Mouse (Mus musculus) heart, postnatal 0 days (tissue): ENCODE results near the gene Fhit. TPM values are rescaled to one million over a fixed set of nuclear protein-coding genes. Genes with fewer than 3 reads are reported as not detected.

ENCODE experiments used
- ATAC-seq: fragments of 200-750 bp; cut with Nextera tagmentation; 2 replicates; pipeline ENCODE4 v1.8.0; 2017; ENCODE audit warnings: low read depth, moderate number of reproducible peaks, moderate library complexity; ENCODE audit not compliant: insufficient read depth
- DNase-seq: peaks from one replicate; pipeline ENCODE4 v3.0.0-alpha.2; 2016; ENCODE audit warnings: low spot score
- H3K27ac ChIP-seq: fragments of 300-500 bp; sonication (generic); 2 replicates; pipeline ENCODE4 v1.5.1; 2014; ENCODE audit warnings: low read depth, mild to moderate bottlenecking
- H3K27me3 ChIP-seq: fragments of 300-500 bp; sonication (generic); 2 replicates; pipeline ENCODE4 v1.6.1; 2014; ENCODE audit warnings: low read length, mixed read lengths; ENCODE audit not compliant: control insufficient read depth, insufficient read depth
- H3K36me3 ChIP-seq: fragments of 300-500 bp; sonication (generic); replicated peaks from 2 replicates; pipeline ENCODE4 v1.6.1; 2014; ENCODE audit warnings: low read length, mixed read lengths; ENCODE audit not compliant: control insufficient read depth, insufficient read depth
- H3K4me1 ChIP-seq: fragments of 300-500 bp; sonication (generic); 2 replicates; pipeline ENCODE4 v1.6.1; 2014; ENCODE audit warnings: antibody characterized with exemption; ENCODE audit not compliant: control insufficient read depth, insufficient read depth
- H3K4me2 ChIP-seq: fragments of 300-500 bp; sonication (generic); 2 replicates; pipeline ENCODE4 v1.6.1; 2014; ENCODE audit warnings: low read depth, mild to moderate bottlenecking, low read length, moderate library complexity
- H3K4me3 ChIP-seq: fragments of 300-500 bp; sonication (generic); 2 replicates; pipeline ENCODE4 v1.5.1; 2014; ENCODE audit warnings: low read depth, low read length
- H3K9ac ChIP-seq: fragments of 300-500 bp; sonication (generic); replicated peaks from 2 replicates; pipeline ENCODE4 v1.6.1; 2014; ENCODE audit warnings: low read depth, low read length, mixed read lengths
- H3K9me3 ChIP-seq: fragments of 300-500 bp; sonication (generic); replicated peaks from 2 replicates; pipeline ENCODE4 v1.6.1; 2016; ENCODE audit warnings: low read length; ENCODE audit not compliant: control insufficient read depth
- CTCF ChIP-seq: IDR thresholded peaks from 2 replicates; pipeline ENCODE4 v1.5.1; 2016; ENCODE audit warnings: antibody characterized with exemption, control low read depth, low read depth
- EP300 ChIP-seq: IDR thresholded peaks from 2 replicates; pipeline ENCODE4 v1.6.1; 2016; ENCODE audit warnings: antibody characterized with exemption, low read depth
- WGBS: fragments of 180-500 bp; shearing (Covaris S2); extraction: QIAGEN DNeasy Blood & Tissue Kit; methylation state at CpG from one replicate; pipeline ENCODE4 v1.1.7; 2014; 5-methylcytosine and 5-hydroxymethylcytosine counted together
- polyA plus RNA-seq: library from polyadenylated mRNA; unstranded; fragments of >200 nt; fragmentation: Nextera tagmentation; extraction: Ambion mirVana; gene quantifications from 2 replicates; pipeline ENCODE4 v1.2.1, GENCODE M21; 2015
- total RNA-seq: library from RNA; depleted of rRNA; stranded (reverse); fragments of >200 nt; gene quantifications from 2 replicates; pipeline ENCODE4 v1.2.3, GENCODE M21; 2014; ENCODE audit warnings: low replicate concordance

Gene Fhit
- total and polyA plus RNA-seq, 2 experiments from 2014 or later = 4.1 to 5.2 TPM

DNA sequence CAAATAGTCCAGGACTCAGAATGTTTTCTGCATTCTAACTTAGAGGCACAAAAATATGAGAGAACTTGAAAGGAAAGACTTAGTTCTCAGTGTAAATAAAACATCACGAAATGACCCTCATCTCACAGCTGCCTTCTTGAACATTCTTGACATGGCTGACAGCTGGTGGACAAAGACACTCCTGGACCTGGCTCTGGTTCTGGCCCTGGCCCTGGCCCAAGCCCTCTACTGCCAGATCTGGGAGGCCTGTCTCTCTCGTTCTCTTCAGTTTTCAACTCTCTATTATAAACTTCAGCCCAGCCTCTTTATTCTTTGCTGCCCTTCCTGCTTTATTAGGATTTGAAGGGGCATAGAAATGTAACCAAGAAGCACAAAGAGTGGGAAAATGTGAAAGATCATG lies 484.2 kb downstream of the Fhit start:
- TF ChIP-seq CTCF (no peak), EP300 (no peak)
- ATAC-seq = no peak

GRCm38 (mm10) chr14:10660247-10660646 lies 501.6 kb downstream of the Fhit start:
- no peak overlapping the region for H3K27ac ChIP-seq
- H3K36me3 ChIP-seq = no peaks in the 10 kb centered on the region
- no peaks in the 10 kb centered on the region for H3K27me3 ChIP-seq
- ATAC-seq = no peak
- H3K9ac ChIP-seq = no peak overlapping the region
- H3K9me3 ChIP-seq = no peaks in the 10 kb centered on the region
- no peak overlapping the region for H3K4me2 ChIP-seq
- no peak for DNase-seq
- no peaks in the 10 kb centered on the region; the same call in 1 of the 2 replicates for H3K4me1 ChIP-seq
- TF ChIP-seq EP300 = no peak
- TF ChIP-seq CTCF = no peak
- no peak overlapping the region for H3K4me3 ChIP-seq
- WGBS = 80% methylated on average over 4 of the region's 4 CpGs

More for the DNA sequence above, 484.2 kb downstream of the Fhit start:
- Histone ChIP-seq H3K9ac (no peak overlapping the region), H3K27me3 (no peaks in the 10 kb centered on the region), H3K27ac (no peak overlapping the region), H3K4me2 (no peak overlapping the region), H3K9me3 (no peaks in the 10 kb centered on the region), H3K4me1 (no peaks in the 10 kb centered on the region; the same call in 1 of the 2 replicates), H3K36me3 (no peaks in the 10 kb centered on the region), H3K4me3 (no peak overlapping the region)
- DNase-seq = no peak
- 28% methylated on average over 2 of the region's 2 CpGs for WGBS

GRCm38 (mm10) chr14:10659326-10659725 lies 502.5 kb downstream of the Fhit start:
- Histone ChIP-seq H3K27ac (no peak overlapping the region), H3K9ac (no peak overlapping the region), H3K4me2 (no peak overlapping the region), H3K27me3 (no peaks in the 10 kb centered on the region), H3K4me1 (no peaks in the 10 kb centered on the region; the same call in 1 of the 2 replicates), H3K4me3 (no peak overlapping the region), H3K36me3 (no peaks in the 10 kb centered on the region), H3K9me3 (no peaks in the 10 kb centered on the region)
- no peak for TF ChIP-seq CTCF
- TF ChIP-seq EP300 = no peak
- ATAC-seq (no peak), DNase-seq (no peak)
- 77% methylated on average over 2 of the region's 2 CpGs for WGBS

DNA sequence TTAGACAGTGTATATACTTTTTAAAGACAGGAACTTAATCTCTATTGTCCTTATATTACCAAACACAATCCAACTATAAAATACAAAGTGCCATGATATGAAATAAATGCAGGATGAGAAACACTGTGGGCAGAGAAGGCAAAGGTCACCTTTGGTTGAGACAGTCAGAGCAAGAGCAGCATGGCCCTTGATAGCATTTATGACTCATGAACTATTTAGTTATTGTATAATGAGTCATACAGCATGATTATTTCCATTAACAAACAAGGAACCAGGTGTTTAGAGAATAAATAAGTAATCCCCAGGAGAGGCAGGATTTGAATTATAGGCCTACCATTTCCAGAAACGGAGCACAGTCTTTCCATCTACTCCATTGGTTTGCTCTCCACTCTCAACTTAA lies 503.6 kb downstream of the Fhit start:
- no peaks in the 10 kb centered on the region; the same call in 1 of the 2 replicates for H3K4me1 ChIP-seq
- 85% methylated on average over 1 of the region's 1 CpGs for WGBS
- ATAC-seq = no peak

DNA sequence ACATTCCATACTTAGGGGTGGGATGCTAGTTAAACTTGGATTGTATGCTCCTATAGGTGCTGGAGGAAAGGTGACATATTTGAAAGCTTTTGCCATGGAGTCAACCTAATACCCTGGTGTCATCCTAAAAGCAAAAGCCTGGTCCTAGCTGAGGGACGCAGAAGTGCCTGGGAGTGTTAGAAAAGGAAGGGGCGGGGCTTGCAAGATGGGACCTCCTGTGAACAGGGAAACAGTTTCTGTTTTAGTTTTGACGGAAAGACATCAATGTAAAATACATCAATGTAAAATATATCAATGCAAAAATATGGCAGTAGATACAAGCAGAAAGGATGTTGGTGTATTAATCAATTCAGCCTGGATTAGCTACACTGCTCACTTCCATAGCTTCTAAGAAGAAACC lies 504.5 kb downstream of the Fhit start:
- no peak for ATAC-seq
- WGBS = 82% methylated on average over 3 of the region's 3 CpGs

More for the DNA sequence above, 503.6 kb downstream of the Fhit start:
- Histone ChIP-seq H3K27me3 (no peaks in the 10 kb centered on the region), H3K4me3 (no peak overlapping the region), H3K9me3 (no peaks in the 10 kb centered on the region), H3K9ac (no peak overlapping the region), H3K36me3 (no peaks in the 10 kb centered on the region), H3K4me2 (no peak overlapping the region), H3K27ac (no peak overlapping the region)
- DNase-seq = no peak
- TF ChIP-seq CTCF (no peak), EP300 (no peak)

GRCm38 (mm10) chr14:10655842-10656241 lies 506.0 kb downstream of the Fhit start:
- DNase-seq = no peak
- H3K27ac ChIP-seq = no peak overlapping the region
- TF ChIP-seq CTCF (no peak), EP300 (no peak)
- no peak overlapping the region for H3K9ac ChIP-seq
- no peaks in the 10 kb centered on the region for H3K9me3 ChIP-seq
- WGBS = 47% methylated on average over 3 of the region's 3 CpGs
- no peak for ATAC-seq
- no peaks in the 10 kb centered on the region; the same call in 1 of the 2 replicates for H3K4me1 ChIP-seq
- H3K4me2 ChIP-seq = no peak overlapping the region
- no peaks in the 10 kb centered on the region for H3K36me3 ChIP-seq
- no peak overlapping the region for H3K4me3 ChIP-seq
- no peaks in the 10 kb centered on the region for H3K27me3 ChIP-seq

More for the DNA sequence above, 504.5 kb downstream of the Fhit start:
- Histone ChIP-seq H3K36me3 (no peaks in the 10 kb centered on the region), H3K27me3 (no peaks in the 10 kb centered on the region), H3K4me1 (no peaks in the 10 kb centered on the region; the same call in 1 of the 2 replicates), H3K4me3 (no peak overlapping the region), H3K9ac (no peak overlapping the region), H3K4me2 (no peak overlapping the region), H3K27ac (no peak overlapping the region), H3K9me3 (no peaks in the 10 kb centered on the region)
- no peak for TF ChIP-seq CTCF
- TF ChIP-seq EP300 = no peak
- no peak for DNase-seq
